In the genomic region with DNA sequence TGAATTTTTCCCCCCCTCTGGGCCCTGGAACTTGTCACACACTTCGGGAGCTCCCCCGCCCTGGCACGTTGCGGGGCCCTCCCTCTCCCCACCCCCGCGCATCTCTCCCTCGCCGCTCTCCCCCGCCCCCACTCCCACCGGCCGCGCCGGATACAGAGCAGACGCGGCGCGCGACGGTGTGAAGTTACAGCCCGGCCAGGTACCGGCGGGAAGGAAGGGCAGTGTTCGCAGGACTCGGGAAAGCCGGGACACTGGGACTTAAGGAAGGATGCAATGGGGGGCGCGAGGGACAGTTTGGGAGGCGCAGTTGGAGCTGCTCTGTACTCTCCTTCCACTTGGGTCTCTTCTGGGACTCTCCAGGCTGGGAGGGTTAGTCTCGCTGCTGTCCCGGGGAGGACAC, we compare ENCODE assay signal across 8 mouse cellular contexts. TPM values are rescaled to one million over a fixed set of nuclear protein-coding genes. Genes with fewer than 3 reads are reported as not detected.
DNase-seq lines count a peak whose midpoint lies in the region; ATAC-seq and TF ChIP-seq lines count a peak whose summit lies in the region.

No protein-coding gene starts in this region.

- H3K36me3 ChIP-seq in ES-E14 (ENCODE audit: control insufficient read depth, insufficient read depth, low read length, poor library complexity, severe bottlenecking) = no peaks in the 10 kb centered on the region; the same call in 1 of the 2 replicates
- no peaks in the 10 kb centered on the region for H3K36me3 ChIP-seq in intestine, embryonic 15.5 days
- peaks cover 3% of the 10 kb centered on the region; the same call in 1 of the 2 replicates for H3K36me3 ChIP-seq in midbrain, embryonic 11.5 days (ENCODE audit: control insufficient read depth, insufficient read depth, low read length)
- H3K36me3 ChIP-seq in splenic B cell, adult 2 months (ENCODE audit: control insufficient read depth, insufficient read depth, low read length, poor library complexity, severe bottlenecking) = peaks cover 12% of the 10 kb centered on the region; the same call in 1 of the 2 replicates

- intact Hi-C loops in gastrocnemius, postnatal 36 days (cut with DNase I) = loop anchor here (10.0 kb wide), 1 partner anchor 1224 kb away; no protein-coding TSS in a partner anchor

- H3K4me2 ChIP-seq in intestine, embryonic 15.5 days (replicated peaks) = peak overlapping the region; percentile 97
- peak overlapping the region; percentile 100 for H3K4me2 ChIP-seq in midbrain, embryonic 11.5 days

- WGBS in intestine, embryonic 15.5 days = under 1% methylated on average over 30 of the region's 30 CpGs
- under 1% methylated on average over 30 of the region's 30 CpGs for WGBS in midbrain, embryonic 11.5 days

- no peak for TF ChIP-seq POLR2A in embryonic fibroblast, embryonic 13.5 days (IDR thresholded peaks at IDR 0.05; ENCODE audit: low read depth, low read length)

- peak; percentile 29 for DNase-seq in gastrocnemius, postnatal 10 days
- no peak for DNase-seq in gastrocnemius, postnatal 25 days
- no peak for DNase-seq in ES-E14 (ENCODE audit: low read depth, low spot score)
- peak; percentile 98 for DNase-seq in midbrain, embryonic 11.5 days (ENCODE audit: low spot score, missing footprints)
- DNase-seq in splenic B cell, adult 2 months (ENCODE audit: low read depth, low spot score) = peak; percentile 64
- DNase-seq in gastrocnemius, postnatal 36 days = no peak

- no peaks in the 10 kb centered on the region for H3K27me3 ChIP-seq in intestine, embryonic 15.5 days (replicated peaks)
- H3K27me3 ChIP-seq in midbrain, embryonic 11.5 days (ENCODE audit: control insufficient read depth, insufficient read depth, low read length) = no peaks in the 10 kb centered on the region; the same call in 1 of the 2 replicates
- H3K27me3 ChIP-seq in splenic B cell, adult 2 months (ENCODE audit: control insufficient read depth, insufficient read depth, low read length, poor library complexity, severe bottlenecking) = no peaks in the 10 kb centered on the region; the same call in 1 of the 2 replicates

- H3K4me1 ChIP-seq in ES-E14 (ENCODE audit: control insufficient read depth in 2 of 2, insufficient read depth in 2 of 2, low read length in 2 of 2, poor library complexity in 1 of 2) = peaks cover 0 to 2% of the 10 kb centered on the region in 2 experiments; a peak in 2 of 4 replicates
- no peaks in the 10 kb centered on the region for H3K4me1 ChIP-seq in embryonic fibroblast, embryonic 13.5 days (ENCODE audit: control insufficient read depth, insufficient read depth, low read length)
- H3K4me1 ChIP-seq in intestine, embryonic 15.5 days (replicated peaks) = 0 out of 2 replicates have a peak, but pooled peaks cover 12% of the 10 kb centered on the region
- H3K4me1 ChIP-seq in midbrain, embryonic 11.5 days (ENCODE audit: control insufficient read depth, insufficient read depth, low read length) = peaks cover 11% of the 10 kb centered on the region

- peak overlapping the region; percentile 54 to 67 for H3K4me3 ChIP-seq in ES-E14 (ENCODE audit: insufficient read depth in 1 of 2, low read depth in 1 of 2, low read length in 2 of 2, poor library complexity in 1 of 2, severe bottlenecking in 1 of 2)
- H3K4me3 ChIP-seq in embryonic fibroblast, embryonic 13.5 days (ENCODE audit: insufficient read depth, low read length) = peak overlapping the region; percentile 57
- H3K4me3 ChIP-seq in intestine, embryonic 15.5 days (replicated peaks) = peak overlapping the region; percentile 72
- H3K4me3 ChIP-seq in midbrain, embryonic 11.5 days (ENCODE audit: low read depth, low read length) = peak overlapping the region; percentile 77

- peak; percentile 26 for ATAC-seq in intestine, embryonic 15.5 days
- ATAC-seq in midbrain, embryonic 11.5 days (ENCODE audit: low FRiP score) = peak; percentile 3

- no peak overlapping the region; the same call in 1 of the 2 replicates for H3K27ac ChIP-seq in ES-E14 (ENCODE audit: insufficient read depth, low read depth, low read length, poor library complexity, severe bottlenecking)
- H3K27ac ChIP-seq in embryonic fibroblast, embryonic 13.5 days (ENCODE audit: insufficient read depth, low read length) = 0 out of 2 replicates have a peak overlapping the region, but pooled peaks have one; percentile 2
- peak overlapping the region; percentile 93 for H3K27ac ChIP-seq in intestine, embryonic 15.5 days
- peak overlapping the region; percentile 17; the same call in 1 of the 2 replicates for H3K27ac ChIP-seq in midbrain, embryonic 11.5 days (ENCODE audit: low read depth, low read length)

- peak overlapping the region; percentile 55 for H3K9ac ChIP-seq in ES-E14 (ENCODE audit: insufficient read depth, low read depth, low read length, poor library complexity, severe bottlenecking)
- H3K9ac ChIP-seq in intestine, embryonic 15.5 days = peak overlapping the region; percentile 70
- peak overlapping the region; percentile 93 for H3K9ac ChIP-seq in midbrain, embryonic 11.5 days (ENCODE audit: low read length)

- in situ Hi-C loops in ES-E14 (cut with MboI; ENCODE audit: low sequenced_read_pairs in 2 of 2, unreplicated experiment in 2 of 2) = no loop called here

- H3K9me3 ChIP-seq in ES-E14 (ENCODE audit: control insufficient read depth, insufficient read depth, low read depth, low read length) = no peaks in the 10 kb centered on the region
- H3K9me3 ChIP-seq in intestine, embryonic 15.5 days = no peaks in the 10 kb centered on the region
- no peaks in the 10 kb centered on the region for H3K9me3 ChIP-seq in midbrain, embryonic 11.5 days (ENCODE audit: control insufficient read depth, low read length)

- no peak for TF ChIP-seq CTCF in embryonic fibroblast, embryonic 13.5 days (IDR thresholded peaks at IDR 0.05; ENCODE audit: borderline replicate concordance, insufficient read depth, low read length)

TF ChIP-seq in ES-E14, 5 proteins besides CTCF, POLR2A, EP300 and RAD21:
- no peak for TF ChIP-seq CHD2 (IDR thresholded peaks at IDR 0.05; ENCODE audit: low read depth, low read length)
- TF ChIP-seq HCFC1 (IDR thresholded peaks at IDR 0.05; ENCODE audit: borderline replicate concordance, insufficient read depth, low read length) = no peak
- TF ChIP-seq MAFK (IDR thresholded peaks at IDR 0.05; ENCODE audit: insufficient read depth, low read depth, low read length) = no peak
- TF ChIP-seq ZNF384 (IDR thresholded peaks at IDR 0.05; ENCODE audit: low read depth, low read length) = no peak

RNA-seq across cellular contexts. Expression of a gene that starts 2.7 kb away (rescaled TPM):
- under 1 TPM; 0.54 to 0.97 TPM for total RNA-seq in gastrocnemius, postnatal 10 days (2021)
- total RNA-seq in gastrocnemius, postnatal 25 days (2021) = under 1 TPM in 1 of 2 experiments, not detected in 1; 0.05 TPM
- 3.1 and 3.2 TPM in 2 replicates for total RNA-seq in ES-E14 (2012; rRNA removed)
- 2.0 and 7.6 TPM in 2 replicates for polyA plus RNA-seq in embryonic fibroblast, embryonic 13.5 days (2011; ENCODE audit: insufficient read length, low read depth, missing spikeins)
- polyA plus RNA-seq in intestine, embryonic 15.5 days (2015; fragmentation: Nextera tagmentation; extraction: Ambion mirVana) = 17.3 and 19.7 TPM in 2 replicates
- polyA plus RNA-seq in midbrain, embryonic 11.5 days (2014; fragmentation: Nextera tagmentation; extraction: Ambion mirVana) = 42.5 and 44.1 TPM in 2 replicates
- total RNA-seq in gastrocnemius, postnatal 36 days (2021) = under 1 TPM; 0.05 to 0.07 TPM

RNA-seq across cellular contexts. Expression of a gene that starts 5.7 kb away (rescaled TPM):
- total RNA-seq in gastrocnemius, postnatal 10 days (2021) = not detected
- total RNA-seq in gastrocnemius, postnatal 25 days (2021) = not detected
- total RNA-seq in ES-E14 (2012; rRNA removed) = not detected in 2 replicates
- not detected in 2 replicates for polyA plus RNA-seq in embryonic fibroblast, embryonic 13.5 days (2011; ENCODE audit: insufficient read length, low read depth, missing spikeins)
- not detected in 2 replicates for polyA plus RNA-seq in intestine, embryonic 15.5 days (2015; fragmentation: Nextera tagmentation; extraction: Ambion mirVana)
- polyA plus RNA-seq in midbrain, embryonic 11.5 days (2014; fragmentation: Nextera tagmentation; extraction: Ambion mirVana) = not detected in 2 replicates
- total RNA-seq in gastrocnemius, postnatal 36 days (2021) = not detected

Comparison
In these comparisons a context has a peak if more than half of its experiments do, and no peak if none do; other contexts are left out.
1. DNase-seq: peak in gastrocnemius, postnatal 10 days (single experiment), midbrain, embryonic 11.5 days (single experiment) and splenic B cell, adult 2 months (single experiment); none in gastrocnemius, postnatal 25 days (single experiment), ES-E14 (single experiment) and gastrocnemius, postnatal 36 days (0 of 2).
2. Peak in every context shown above with its lines, with median percentiles within 50 percentile points of each other: H3K4me3 ChIP-seq and H3K9ac ChIP-seq.